Mouse (Mus musculus): ENCODE measurements around the gene Pde9a. TPM values are rescaled to one million over a fixed set of nuclear protein-coding genes. Genes with fewer than 3 reads are reported as not detected.

Gene Pde9a
- polyA plus RNA-seq, 1 experiment, result 29.6 TPM

- DNase-seq (ENCODE audit: extremely low spot score in 1 of 2, low spot score in 1 of 2), result no peak
Observed at GRCm38 (mm10) chr17:31454056-31454455, 68.0 kb downstream of the Pde9a start.

- DNase-seq (ENCODE audit: extremely low spot score in 1 of 2, low spot score in 1 of 2), result peak; percentile 67 to 82
Observed at GRCm38 (mm10) chr17:31456723-31457567, 70.9 kb downstream of the Pde9a start.

- no peak for DNase-seq (ENCODE audit: extremely low spot score in 1 of 2, low spot score in 1 of 2)
Observed at GRCm38 (mm10) chr17:31460416-31460815, 74.4 kb downstream of the Pde9a start.

- no peak for DNase-seq (ENCODE audit: extremely low spot score in 1 of 2, low spot score in 1 of 2)
Observed at GRCm38 (mm10) chr17:31462506-31462905, 76.5 kb downstream of the Pde9a start.

- DNase-seq (ENCODE audit: extremely low spot score in 1 of 2, low spot score in 1 of 2), result no peak
Observed at GRCm38 (mm10) chr17:31466854-31467253, 80.8 kb downstream of the Pde9a start.

- DNase-seq (ENCODE audit: extremely low spot score in 1 of 2, low spot score in 1 of 2), result no peak
Observed at GRCm38 (mm10) chr17:31468496-31468895, 82.5 kb downstream of the Pde9a start.

GRCm38 (mm10) chr17:31470766-31471418, 84.9 kb downstream of the Pde9a start:
- DNase-seq (ENCODE audit: extremely low spot score in 1 of 2, low spot score in 1 of 2), result no peak

- DNase-seq (ENCODE audit: extremely low spot score in 1 of 2, low spot score in 1 of 2), result no peak
Observed at GRCm38 (mm10) chr17:31474388-31474787, 88.4 kb downstream of the Pde9a start.

GRCm38 (mm10) chr17:31478606-31479005, 92.6 kb downstream of the Pde9a start:
- DNase-seq (ENCODE audit: extremely low spot score in 1 of 2, low spot score in 1 of 2), result no peak

- no peak for DNase-seq (ENCODE audit: extremely low spot score in 1 of 2, low spot score in 1 of 2)
Observed at GRCm38 (mm10) chr17:31479108-31479844, 93.3 kb downstream of the Pde9a start.

GRCm38 (mm10) chr17:31486616-31487198, 100.7 kb downstream of the Pde9a start:
- no peak for DNase-seq (ENCODE audit: extremely low spot score in 1 of 2, low spot score in 1 of 2)

GRCm38 (mm10) chr17:31487433-31488060, 101.5 kb downstream of the Pde9a start:
- no peak for DNase-seq (ENCODE audit: extremely low spot score in 1 of 2, low spot score in 1 of 2)

- DNase-seq (ENCODE audit: extremely low spot score in 1 of 2, low spot score in 1 of 2), result no peak
Observed at GRCm38 (mm10) chr17:31491355-31491754, 105.3 kb downstream of the Pde9a start.

GRCm38 (mm10) chr17:31492416-31492815, 106.4 kb downstream of the Pde9a start:
- peak; percentile 46 to 92 for DNase-seq (ENCODE audit: extremely low spot score in 1 of 2, low spot score in 1 of 2)

GRCm38 (mm10) chr17:31494989-31495388, 109.0 kb downstream of the Pde9a start:
- no peak for DNase-seq (ENCODE audit: extremely low spot score in 1 of 2, low spot score in 1 of 2)

GRCm38 (mm10) chr17:31497726-31498125, 111.7 kb downstream of the Pde9a start:
- no peak for DNase-seq (ENCODE audit: extremely low spot score in 1 of 2, low spot score in 1 of 2)

GRCm38 (mm10) chr17:31499725-31500124, 113.7 kb downstream of the Pde9a start:
- no peak for DNase-seq (ENCODE audit: extremely low spot score in 1 of 2, low spot score in 1 of 2)

- DNase-seq (ENCODE audit: extremely low spot score in 1 of 2, low spot score in 1 of 2), result no peak
Observed at GRCm38 (mm10) chr17:31500416-31500815, 114.4 kb downstream of the Pde9a start.

- DNase-seq (ENCODE audit: extremely low spot score in 1 of 2, low spot score in 1 of 2), result no peak
Observed at GRCm38 (mm10) chr17:31500908-31501307, 114.9 kb downstream of the Pde9a start.

- no peak for DNase-seq (ENCODE audit: extremely low spot score in 1 of 2, low spot score in 1 of 2)
Observed at GRCm38 (mm10) chr17:31502261-31502927, 116.4 kb downstream of the Pde9a start.

Measured in frontal cortex, adult 2 months (tissue).